Mouse (Mus musculus) right cerebral cortex, postnatal 4 days (tissue): ENCODE measurements around the gene Hrk.
A peak's percentile ranks its signal among the peaks of the same experiment; 100 is the strongest.

Experiments
- DNase-seq: peaks from one replicate; pipeline ENCODE4 v3.0.0-alpha.2; 2022

The Hrk gene

GRCm38 (mm10) chr5:118167561-118167995 lies 3.1 kb downstream of the Hrk start:
- no peak for DNase-seq

GRCm38 (mm10) chr5:118169222-118170221 lies 5.1 kb downstream of the Hrk start:
- peak; percentile 55 for DNase-seq

- no peak for DNase-seq
Observed at GRCm38 (mm10) chr5:118170888-118171529, 6.6 kb downstream of the Hrk start.

- DNase-seq = no peak
Observed at GRCm38 (mm10) chr5:118171665-118172064, 7.2 kb downstream of the Hrk start.

- no peak for DNase-seq
Observed at GRCm38 (mm10) chr5:118172078-118172723, 7.8 kb downstream of the Hrk start.

GRCm38 (mm10) chr5:118174310-118175009 lies 10.0 kb downstream of the Hrk start:
- DNase-seq = no peak

- no peak for DNase-seq
Observed at GRCm38 (mm10) chr5:118175137-118175536, 10.7 kb downstream of the Hrk start.

- no peak for DNase-seq
Observed at GRCm38 (mm10) chr5:118177640-118178039, 13.2 kb downstream of the Hrk start.

- DNase-seq = no peak
Observed at GRCm38 (mm10) chr5:118186903-118187633, 22.6 kb downstream of the Hrk start.

- DNase-seq = no peak
Observed at GRCm38 (mm10) chr5:118188356-118188755, 23.9 kb downstream of the Hrk start.

GRCm38 (mm10) chr5:118190491-118190890 lies 26.0 kb downstream of the Hrk start:
- no peak for DNase-seq

- no peak for DNase-seq
Observed at GRCm38 (mm10) chr5:118192221-118192620, 27.8 kb downstream of the Hrk start.

- no peak for DNase-seq
Observed at GRCm38 (mm10) chr5:118197421-118197820, 33.0 kb downstream of the Hrk start.

GRCm38 (mm10) chr5:118199670-118200069 lies 35.2 kb downstream of the Hrk start:
- DNase-seq = no peak

GRCm38 (mm10) chr5:118204675-118205440 lies 40.4 kb downstream of the Hrk start:
- no peak for DNase-seq

- DNase-seq = no peak
Observed at GRCm38 (mm10) chr5:118205852-118206251, 41.4 kb downstream of the Hrk start.

- DNase-seq = no peak
Observed at GRCm38 (mm10) chr5:118214012-118214411, 49.6 kb downstream of the Hrk start.

GRCm38 (mm10) chr5:118214418-118215154 lies 50.1 kb downstream of the Hrk start:
- peak; percentile 81 for DNase-seq

- no peak for DNase-seq
Observed at GRCm38 (mm10) chr5:118217410-118217809, 53.0 kb downstream of the Hrk start.

- DNase-seq = no peak
Observed at GRCm38 (mm10) chr5:118223142-118223757, 58.8 kb downstream of the Hrk start.
